Mouse (Mus musculus) stomach, embryonic 16.5 days (tissue): ENCODE measurements around the gene Clip2. TPM values are rescaled to one million over a fixed set of nuclear protein-coding genes. Genes with fewer than 3 reads are reported as not detected.

ENCODE experiments used
- ATAC-seq: fragments of 200-750 bp; cut with Nextera tagmentation; 2 replicates; pipeline ENCODE4 v1.8.0; 2017; ENCODE audit warnings: moderate number of reproducible peaks, moderate TSS enrichment; ENCODE audit not compliant: insufficient read depth, low FRiP score
- H3K27ac ChIP-seq: fragments of 300-500 bp; sonication (generic); 2 replicates; pipeline ENCODE4 v1.5.1; 2014; ENCODE audit warnings: low read length
- H3K27me3 ChIP-seq: fragments of 300-500 bp; sonication (generic); 2 replicates; pipeline ENCODE4 v1.6.1; 2014; ENCODE audit warnings: low read length, control low read depth, mixed read lengths; ENCODE audit not compliant: control insufficient read depth, insufficient read depth
- H3K36me3 ChIP-seq: fragments of 300-500 bp; sonication (generic); 2 replicates; pipeline ENCODE4 v1.6.1; 2014; ENCODE audit warnings: low read length; ENCODE audit not compliant: control insufficient read depth, insufficient read depth
- H3K4me1 ChIP-seq: fragments of 300-500 bp; sonication (generic); 2 replicates; pipeline ENCODE4 v1.6.1; 2014; ENCODE audit warnings: low read length, control low read depth, mixed read lengths; ENCODE audit not compliant: control insufficient read depth, insufficient read depth
- H3K4me2 ChIP-seq: fragments of 300-500 bp; sonication (generic); 2 replicates; pipeline ENCODE4 v1.6.1; 2014; ENCODE audit warnings: low read depth, low read length, mixed read lengths
- H3K4me3 ChIP-seq: fragments of 300-500 bp; sonication (generic); replicated peaks from 2 replicates; pipeline ENCODE4 v1.5.1; 2014; ENCODE audit warnings: mild to moderate bottlenecking, low read length
- H3K9ac ChIP-seq: fragments of 300-500 bp; sonication (generic); 2 replicates; pipeline ENCODE4 v1.6.1; 2014; ENCODE audit warnings: low read length
- H3K9me3 ChIP-seq: fragments of 300-500 bp; sonication (generic); replicated peaks from 2 replicates; pipeline ENCODE4 v1.6.1; 2016; ENCODE audit warnings: low read length, control low read depth; ENCODE audit not compliant: control insufficient read depth
- WGBS: fragments of 180-500 bp; shearing (Covaris S2); extraction: QIAGEN DNeasy Blood & Tissue Kit; methylation state at CpG from one replicate; pipeline ENCODE4 v1.1.7; 2014; 5-methylcytosine and 5-hydroxymethylcytosine counted together
- polyA plus RNA-seq: library from polyadenylated mRNA; unstranded; fragments of >200 nt; fragmentation: Nextera tagmentation; extraction: Ambion mirVana; gene quantifications from 2 replicates; pipeline ENCODE4 v1.2.1, GENCODE M21; 2015

Gene Clip2
- polyA plus RNA-seq, 1 experiment from 2014 or later = 2.9 TPM

DNA sequence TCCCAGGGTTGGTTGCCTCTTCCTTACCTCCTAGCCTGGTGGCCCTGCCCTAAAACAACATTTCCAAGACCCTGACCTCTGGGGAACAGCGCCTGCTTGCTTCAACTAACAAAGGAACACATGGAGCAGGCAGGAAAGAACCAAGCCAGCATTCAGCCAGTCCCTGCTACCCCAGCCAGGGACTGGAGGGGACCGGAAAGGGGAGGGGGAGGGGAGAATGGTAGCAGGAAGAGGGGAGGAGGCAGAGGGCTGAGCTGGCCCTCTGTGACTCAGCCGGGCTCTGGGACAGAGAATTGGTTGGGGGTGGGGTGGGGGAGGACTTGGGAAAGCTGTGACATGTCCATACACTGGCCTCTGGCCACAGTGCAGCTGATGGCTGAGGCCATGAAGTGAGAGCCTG is 12.3 kb downstream of the Clip2 start:
- H3K4me3 ChIP-seq = no peak overlapping the region
- 0 out of 2 replicates have a peak overlapping the region, but pooled peaks have one; percentile 8 for H3K9ac ChIP-seq
- H3K36me3 ChIP-seq = no peaks in the 10 kb centered on the region
- peak overlapping the region; percentile 78 for H3K27ac ChIP-seq
- peak; percentile 81 for ATAC-seq
- peaks cover 25% of the 10 kb centered on the region for H3K4me1 ChIP-seq
- no peaks in the 10 kb centered on the region for H3K27me3 ChIP-seq
- H3K4me2 ChIP-seq = no peak overlapping the region
- 16% methylated on average over 3 of the region's 3 CpGs for WGBS
- no peaks in the 10 kb centered on the region for H3K9me3 ChIP-seq

DNA sequence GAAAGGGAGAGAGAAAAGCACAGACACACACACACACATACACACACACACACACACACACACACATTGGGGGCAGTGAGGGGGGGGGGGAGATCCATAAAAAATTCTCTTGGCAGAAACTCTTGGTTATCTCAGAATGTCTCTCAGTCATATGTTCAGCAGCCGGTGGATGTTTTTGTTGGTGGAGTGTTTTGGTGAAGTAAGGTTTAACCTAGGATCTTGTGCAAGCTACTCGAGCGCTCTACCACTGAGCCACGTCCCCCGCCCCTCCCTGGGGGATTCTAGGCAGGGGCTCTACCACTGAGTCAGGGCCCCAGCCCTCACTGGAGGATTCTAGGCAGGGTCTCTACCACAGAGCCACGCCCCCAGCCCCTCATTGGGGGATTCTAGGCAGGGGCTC is 16.2 kb downstream of the Clip2 start:
- no peak overlapping the region for H3K4me3 ChIP-seq
- H3K27ac ChIP-seq = no peak overlapping the region
- no peaks in the 10 kb centered on the region for H3K9me3 ChIP-seq
- no peaks in the 10 kb centered on the region for H3K27me3 ChIP-seq
- ATAC-seq = no peak
- H3K4me2 ChIP-seq = no peak overlapping the region
- H3K9ac ChIP-seq = no peak overlapping the region
- H3K4me1 ChIP-seq = peaks cover 16% of the 10 kb centered on the region
- 70% methylated on average over 6 of the region's 6 CpGs for WGBS
- H3K36me3 ChIP-seq = no peaks in the 10 kb centered on the region; the same call in 1 of the 2 replicates

DNA sequence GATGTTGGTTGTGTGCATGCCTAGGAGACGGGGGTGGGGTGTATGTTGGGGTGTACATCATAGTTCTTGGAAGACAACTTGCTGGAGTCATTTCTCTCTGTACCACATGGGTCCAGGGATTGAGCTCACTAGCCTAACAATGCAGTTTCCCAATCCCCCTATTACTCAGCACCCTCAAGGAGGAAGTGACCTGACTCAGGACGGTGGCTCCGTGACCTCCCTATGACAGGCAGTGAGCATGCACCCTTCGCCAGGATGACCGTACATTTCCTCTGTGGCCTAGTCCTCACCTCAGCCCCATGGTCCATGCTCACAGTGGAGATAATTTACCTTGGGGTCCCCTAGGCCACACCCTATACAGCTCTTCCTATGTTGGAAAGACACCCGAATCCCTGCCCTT is 19.8 kb downstream of the Clip2 start:
- 90% methylated on average over 6 of the region's 6 CpGs for WGBS
- Histone ChIP-seq H3K4me1 (no peaks in the 10 kb centered on the region), H3K4me2 (no peak overlapping the region), H3K27me3 (no peaks in the 10 kb centered on the region), H3K9me3 (no peaks in the 10 kb centered on the region), H3K9ac (no peak overlapping the region), H3K4me3 (no peak overlapping the region), H3K36me3 (no peaks in the 10 kb centered on the region; the same call in 1 of the 2 replicates), H3K27ac (no peak overlapping the region)
- ATAC-seq = no peak

DNA sequence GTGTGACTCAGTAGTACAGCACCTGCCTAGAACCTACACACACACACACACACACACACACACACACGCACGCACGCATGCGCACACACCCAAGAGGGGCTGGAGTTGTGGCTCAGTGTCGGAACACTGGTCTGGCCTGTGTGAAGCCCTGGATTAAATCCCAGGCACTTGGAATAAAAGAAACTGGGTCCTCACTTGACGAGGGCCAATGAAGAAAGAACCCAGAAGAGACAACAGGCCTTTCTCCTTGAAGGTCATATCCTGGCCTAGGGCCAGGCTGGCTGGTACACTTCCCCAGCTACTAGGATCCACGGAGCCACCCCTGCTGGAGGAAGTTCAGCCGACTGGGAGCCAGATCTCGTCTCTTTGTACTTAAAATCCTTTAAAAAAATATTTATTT is 20.6 kb downstream of the Clip2 start:
- H3K4me1 ChIP-seq = no peaks in the 10 kb centered on the region
- H3K4me2 ChIP-seq = no peak overlapping the region
- WGBS = 77% methylated on average over 9 of the region's 9 CpGs
- no peaks in the 10 kb centered on the region; the same call in 1 of the 2 replicates for H3K36me3 ChIP-seq
- peak; percentile 29; the same call in 1 of the 2 replicates for ATAC-seq
- H3K27ac ChIP-seq = no peak overlapping the region
- no peak overlapping the region for H3K4me3 ChIP-seq
- no peak overlapping the region for H3K9ac ChIP-seq
- H3K27me3 ChIP-seq = no peaks in the 10 kb centered on the region
- no peaks in the 10 kb centered on the region for H3K9me3 ChIP-seq

DNA sequence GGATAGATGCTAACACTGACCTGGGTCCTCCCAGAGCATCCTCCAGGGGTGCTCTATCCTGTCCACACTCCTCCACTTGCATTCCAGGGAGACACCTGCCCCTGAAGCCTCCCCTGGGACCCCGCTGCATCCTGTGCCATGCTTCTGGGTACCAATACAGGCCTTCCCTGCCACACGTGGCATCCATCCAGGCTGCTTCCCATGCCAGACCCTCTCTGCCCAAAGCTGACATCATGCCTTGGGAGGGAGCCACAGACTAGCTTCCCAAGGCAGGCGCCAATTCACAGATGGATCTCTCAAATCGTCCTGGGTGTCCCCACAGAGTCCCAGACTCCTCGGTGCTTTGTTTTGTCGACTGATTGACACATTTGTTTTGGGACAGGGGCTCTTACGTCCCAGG is 21.4 kb downstream of the Clip2 start:
- no peak for ATAC-seq
- Histone ChIP-seq H3K9me3 (no peaks in the 10 kb centered on the region), H3K27ac (no peak overlapping the region), H3K9ac (no peak overlapping the region), H3K36me3 (no peaks in the 10 kb centered on the region; the same call in 1 of the 2 replicates), H3K4me2 (no peak overlapping the region), H3K4me1 (no peaks in the 10 kb centered on the region), H3K4me3 (no peak overlapping the region), H3K27me3 (no peaks in the 10 kb centered on the region)
- WGBS = 68% methylated on average over 7 of the region's 7 CpGs

DNA sequence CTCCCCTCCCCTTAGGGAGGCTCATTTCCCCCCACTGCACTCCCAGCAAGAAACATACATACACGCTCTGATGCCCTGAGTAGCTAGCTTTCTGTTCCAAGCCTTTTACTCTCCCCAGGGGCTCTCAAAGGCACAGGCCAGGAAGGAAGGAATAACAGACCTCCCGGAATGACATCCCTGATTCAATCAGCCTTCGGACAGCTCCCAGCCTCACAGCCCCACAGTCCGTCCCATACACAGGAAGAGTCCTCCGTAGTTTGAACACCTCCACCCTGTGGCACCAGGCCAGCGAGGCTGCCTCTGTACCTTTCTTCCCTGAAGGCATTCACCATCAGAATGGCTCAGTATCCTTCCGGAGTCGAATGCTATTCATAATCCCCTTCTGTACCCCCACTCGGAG is 23.7 kb downstream of the Clip2 start:
- no peak overlapping the region for H3K4me2 ChIP-seq
- H3K36me3 ChIP-seq = no peaks in the 10 kb centered on the region; the same call in 1 of the 2 replicates
- no peak overlapping the region for H3K4me3 ChIP-seq
- H3K9me3 ChIP-seq = no peaks in the 10 kb centered on the region
- H3K27me3 ChIP-seq = no peaks in the 10 kb centered on the region
- no peak overlapping the region for H3K9ac ChIP-seq
- WGBS = 45% methylated on average over 9 of the region's 9 CpGs
- no peak for ATAC-seq
- no peak overlapping the region for H3K27ac ChIP-seq
- H3K4me1 ChIP-seq = no peaks in the 10 kb centered on the region

DNA sequence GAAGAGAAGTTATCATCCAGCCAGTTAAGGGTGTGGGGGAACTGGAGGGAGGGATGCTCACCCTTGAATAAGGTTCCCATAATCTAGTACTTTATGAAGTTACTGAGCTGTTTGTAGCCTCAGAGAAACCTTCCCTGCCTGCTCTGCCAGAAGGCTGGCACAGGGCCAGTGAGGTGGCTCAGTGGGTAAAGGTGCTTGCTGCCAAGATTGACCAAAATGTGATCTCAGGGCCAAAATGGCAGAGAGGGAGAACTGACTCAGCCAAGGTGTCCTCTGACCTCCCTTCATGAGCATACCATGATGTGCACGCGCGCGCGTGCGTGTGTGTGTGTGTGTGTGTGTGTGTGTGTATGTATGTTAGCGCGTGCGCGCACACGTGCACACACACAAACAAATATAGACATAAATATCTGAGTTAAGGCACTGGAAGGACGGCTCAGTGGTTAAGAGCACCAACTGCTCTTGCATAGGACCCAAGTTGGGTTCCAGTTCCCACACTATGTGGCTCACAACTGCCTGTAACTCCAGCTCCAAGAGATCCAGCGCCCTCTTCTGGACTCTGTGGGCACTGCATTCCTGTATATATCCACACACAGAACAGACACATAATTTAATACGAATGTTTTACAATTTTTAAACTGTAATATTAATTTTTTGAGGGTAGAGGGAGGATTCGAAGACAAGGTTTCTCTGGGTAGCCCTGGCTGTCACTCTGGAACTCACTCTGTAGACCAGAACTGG is 26.1 kb downstream of the Clip2 start:
- no peak for ATAC-seq
- Histone ChIP-seq H3K4me1 (no peaks in the 10 kb centered on the region), H3K4me2 (no peak overlapping the region), H3K36me3 (peaks cover 7% of the 10 kb centered on the region; the same call in 1 of the 2 replicates), H3K27me3 (no peaks in the 10 kb centered on the region), H3K27ac (no peak overlapping the region), H3K4me3 (no peak overlapping the region), H3K9ac (no peak overlapping the region), H3K9me3 (no peaks in the 10 kb centered on the region)
- WGBS = 93% methylated on average over 15 of the region's 15 CpGs

DNA sequence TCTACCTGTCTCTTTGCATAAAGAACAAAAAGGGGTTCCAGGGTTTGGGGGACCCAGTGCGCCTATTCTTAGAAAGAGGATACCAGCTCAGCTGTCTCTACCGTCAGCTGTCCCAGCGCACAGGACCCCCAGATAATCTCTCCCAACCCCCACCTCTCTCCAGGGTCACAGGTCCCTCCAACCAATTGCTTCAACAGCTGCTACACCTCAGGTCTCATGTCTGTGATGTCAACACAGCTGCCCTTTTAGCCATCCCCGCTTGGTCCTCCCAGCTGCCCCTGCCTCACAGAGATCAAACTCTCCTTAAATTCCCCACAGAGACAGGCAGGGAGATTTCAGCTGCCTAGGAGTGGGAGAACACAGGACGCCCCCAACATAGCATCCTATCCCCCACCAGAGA is 28.5 kb downstream of the Clip2 start:
- no peaks in the 10 kb centered on the region for H3K27me3 ChIP-seq
- no peaks in the 10 kb centered on the region for H3K4me1 ChIP-seq
- no peak overlapping the region for H3K27ac ChIP-seq
- no peaks in the 10 kb centered on the region for H3K9me3 ChIP-seq
- 66% methylated on average over 5 of the region's 5 CpGs for WGBS
- no peak for ATAC-seq
- peaks cover 7% of the 10 kb centered on the region; the same call in 1 of the 2 replicates for H3K36me3 ChIP-seq
- H3K4me3 ChIP-seq = no peak overlapping the region
- H3K9ac ChIP-seq = no peak overlapping the region
- no peak overlapping the region for H3K4me2 ChIP-seq

DNA sequence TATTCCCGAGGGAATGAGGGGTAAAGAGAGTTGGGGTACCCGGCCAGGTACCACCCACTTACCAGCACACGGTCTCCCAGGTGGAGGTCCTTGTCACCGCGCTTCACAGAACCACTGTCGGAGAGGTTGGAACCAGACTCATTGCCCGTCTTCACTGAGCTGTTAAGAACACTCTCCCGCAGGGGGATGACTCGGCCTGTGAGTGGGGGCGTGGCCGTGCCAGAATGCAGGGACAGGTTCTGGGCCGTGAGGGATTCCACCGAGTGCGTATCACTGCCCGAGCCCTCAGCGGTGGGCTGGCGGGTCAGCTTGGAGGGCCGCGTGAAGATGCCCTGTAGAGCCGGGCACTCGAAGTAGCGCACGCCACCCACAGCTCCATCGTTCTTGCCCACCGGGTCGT is 29.7 kb downstream of the Clip2 start:
- H3K4me3 ChIP-seq = no peak overlapping the region
- no peak overlapping the region for H3K4me2 ChIP-seq
- H3K36me3 ChIP-seq = peaks cover 7% of the 10 kb centered on the region; the same call in 1 of the 2 replicates
- no peaks in the 10 kb centered on the region for H3K9me3 ChIP-seq
- no peak overlapping the region for H3K27ac ChIP-seq
- no peak overlapping the region for H3K9ac ChIP-seq
- ATAC-seq = 0 out of 2 replicates have a peak, but pooled peaks have one; percentile 6
- 91% methylated on average over 26 of the region's 26 CpGs for WGBS
- H3K27me3 ChIP-seq = no peaks in the 10 kb centered on the region
- no peaks in the 10 kb centered on the region for H3K4me1 ChIP-seq
